8 mouse cellular contexts compared by ENCODE assay signal in genomic region chr9:55429242-55429975, GRCm38 (mm10).
DNase-seq lines count a peak whose midpoint lies in the region; ATAC-seq lines count a peak whose summit lies in the region.

No protein-coding gene starts in this region.

- 33% methylated on average over 12 of the region's 12 CpGs for WGBS in hindbrain, embryonic 15.5 days

- peak; percentile 92 for DNase-seq in NIH3T3 (ENCODE audit: low read depth)
- peak; percentile 83 for DNase-seq in cerebellum, adult 9-10 months
- peak; percentile 38 to 60 for DNase-seq in frontal cortex, postnatal 10 days (ENCODE audit: low spot score in 2 of 2)
- DNase-seq in layer of hippocampus, postnatal 36 days: peak; percentile 33 to 66
- peak; percentile 78 for DNase-seq in lung, postnatal 25 days (ENCODE audit: low spot score)
- peak; percentile 78 to 84 for DNase-seq in right cerebral cortex, adult 2 months (ENCODE audit: low spot score in 2 of 2)
- DNase-seq in urinary bladder, postnatal 36 days (ENCODE audit: low spot score in 2 of 2): peak; percentile 58 to 76

- no peaks in the 10 kb centered on the region for H3K36me3 ChIP-seq in hindbrain, embryonic 15.5 days

- H3K4me3 ChIP-seq in hindbrain, embryonic 15.5 days: no peak overlapping the region

- peak overlapping the region; percentile 30; the same call in 1 of the 2 replicates for H3K27ac ChIP-seq in hindbrain, embryonic 15.5 days (replicated peaks)

- H3K9ac ChIP-seq in hindbrain, embryonic 15.5 days: no peak overlapping the region; the same call in 1 of the 2 replicates

- no peaks in the 10 kb centered on the region for H3K27me3 ChIP-seq in hindbrain, embryonic 15.5 days

- H3K4me1 ChIP-seq in hindbrain, embryonic 15.5 days (replicated peaks): peaks cover 10% of the 10 kb centered on the region

- no peaks in the 10 kb centered on the region for H3K9me3 ChIP-seq in hindbrain, embryonic 15.5 days

- ATAC-seq in hindbrain, embryonic 15.5 days (ENCODE audit: low FRiP score, low read depth): peak; percentile 82

- peak overlapping the region; percentile 36 for H3K4me2 ChIP-seq in hindbrain, embryonic 15.5 days
